Mouse (Mus musculus): ENCODE results near the gene Tpi1. TPM values are rescaled to one million over a fixed set of nuclear protein-coding genes. Genes with fewer than 3 reads are reported as not detected.

The Tpi1 gene
- total and polyA plus RNA-seq, 3 experiments = 788 to 884 (median 870) TPM

GRCm38 (mm10) chr6:124860511-124860910 is 46.4 kb upstream of the Tpi1 start:
- no peak for TF ChIP-seq EP300 (IDR thresholded peaks at IDR 0.05; ENCODE audit: insufficient read depth, low read depth, low read length)
- no peak for TF ChIP-seq CTCF (IDR thresholded peaks at IDR 0.05)
- TF ChIP-seq POLR2A (IDR thresholded peaks at IDR 0.05; ENCODE audit: insufficient read depth, low read depth, low read length) = no peak
- H3K79me2 ChIP-seq (replicated peaks; ENCODE audit: control insufficient read depth, insufficient read depth, low read length) = no peaks in the 10 kb centered on the region
- no peak overlapping the region for H3K9ac ChIP-seq (ENCODE audit: low read depth, low read length)
- intact Hi-C loops (cut with DNase I) = loop anchor here (5.0 kb wide), 1 partner anchor 222 kb away; no protein-coding TSS in a partner anchor
- no peaks in the 10 kb centered on the region for H3K27me3 ChIP-seq (ENCODE audit: control insufficient read depth, insufficient read depth, low read length)
- no peak overlapping the region for H3K4me3 ChIP-seq
- no peak for DNase-seq
- H3K27ac ChIP-seq = no peak overlapping the region
- H3K36me3 ChIP-seq (ENCODE audit: control insufficient read depth, insufficient read depth, low read length) = no peaks in the 10 kb centered on the region
- H3K4me1 ChIP-seq (ENCODE audit: control insufficient read depth, insufficient read depth, low read length) = peaks cover 3% of the 10 kb centered on the region
- 90% methylated on average over 9 of the region's 9 CpGs for WGBS

GRCm38 (mm10) chr6:124859725-124860124 is 45.6 kb upstream of the Tpi1 start:
- DNase-seq = peak; percentile 83 to 91
- Histone ChIP-seq H3K4me3 (no peak overlapping the region), H3K27ac (no peak overlapping the region), H3K79me2 (replicated peaks; ENCODE audit: control insufficient read depth, insufficient read depth, low read length) (no peaks in the 10 kb centered on the region), H3K27me3 (ENCODE audit: control insufficient read depth, insufficient read depth, low read length) (no peaks in the 10 kb centered on the region), H3K9ac (ENCODE audit: low read depth, low read length) (no peak overlapping the region), H3K36me3 (ENCODE audit: control insufficient read depth, insufficient read depth, low read length) (no peaks in the 10 kb centered on the region), H3K4me1 (ENCODE audit: control insufficient read depth, insufficient read depth, low read length) (peaks cover 3% of the 10 kb centered on the region)
- WGBS = 9% methylated on average over 12 of the region's 12 CpGs
- TF ChIP-seq CTCF (IDR thresholded peaks at IDR 0.05) (no peak; the same call in 1 of the 2 replicates), POLR2A (IDR thresholded peaks at IDR 0.05; ENCODE audit: insufficient read depth, low read depth, low read length) (no peak), EP300 (IDR thresholded peaks at IDR 0.05; ENCODE audit: insufficient read depth, low read depth, low read length) (no peak)
- intact Hi-C loops (cut with DNase I) = loop anchor here (1.0 to 5.0 kb wide), 3 partner anchors 71 to 223 kb away; no protein-coding TSS in a partner anchor

- Histone ChIP-seq H3K4me3 (no peak overlapping the region), H3K4me1 (ENCODE audit: control insufficient read depth, insufficient read depth, low read length) (peaks cover 3% of the 10 kb centered on the region), H3K27ac (no peak overlapping the region), H3K27me3 (ENCODE audit: control insufficient read depth, insufficient read depth, low read length) (no peaks in the 10 kb centered on the region), H3K36me3 (ENCODE audit: control insufficient read depth, insufficient read depth, low read length) (no peaks in the 10 kb centered on the region), H3K9ac (ENCODE audit: low read depth, low read length) (no peak overlapping the region), H3K79me2 (replicated peaks; ENCODE audit: control insufficient read depth, insufficient read depth, low read length) (no peaks in the 10 kb centered on the region)
- DNase-seq = no peak
- intact Hi-C loops (cut with DNase I) = loop anchor here (1.0 to 5.0 kb wide), 2 partner anchors 72 to 154 kb away; no protein-coding TSS in a partner anchor
- no peak for TF ChIP-seq EP300 (IDR thresholded peaks at IDR 0.05; ENCODE audit: insufficient read depth, low read depth, low read length)
- no peak for TF ChIP-seq CTCF (IDR thresholded peaks at IDR 0.05)
- TF ChIP-seq POLR2A (IDR thresholded peaks at IDR 0.05; ENCODE audit: insufficient read depth, low read depth, low read length) = no peak
- 60% methylated on average over 28 of the region's 28 CpGs for WGBS
Observed at GRCm38 (mm10) chr6:124858561-124859318, 44.6 kb upstream of the Tpi1 start.

- Histone ChIP-seq H3K27me3 (ENCODE audit: control insufficient read depth, insufficient read depth, low read length) (no peaks in the 10 kb centered on the region), H3K9ac (ENCODE audit: low read depth, low read length) (peak overlapping the region; percentile 54; the same call in 1 of the 2 replicates), H3K4me1 (ENCODE audit: control insufficient read depth, insufficient read depth, low read length) (peaks cover 3% of the 10 kb centered on the region), H3K36me3 (ENCODE audit: control insufficient read depth, insufficient read depth, low read length) (no peaks in the 10 kb centered on the region), H3K79me2 (replicated peaks; ENCODE audit: control insufficient read depth, insufficient read depth, low read length) (no peaks in the 10 kb centered on the region), H3K4me3 (peak overlapping the region; percentile 44), H3K27ac (peak overlapping the region; percentile 76)
- TF ChIP-seq EP300 (IDR thresholded peaks at IDR 0.05; ENCODE audit: insufficient read depth, low read depth, low read length) (no peak), CTCF (IDR thresholded peaks at IDR 0.05) (no peak), POLR2A (IDR thresholded peaks at IDR 0.05; ENCODE audit: insufficient read depth, low read depth, low read length) (no peak)
- WGBS = 28% methylated on average over 26 of the region's 26 CpGs
- DNase-seq = no peak
- intact Hi-C loops (cut with DNase I) = loop anchor here (5.0 kb wide), 1 partner anchor 154 kb away; no protein-coding TSS in a partner anchor
Observed at GRCm38 (mm10) chr6:124857840-124858530, 43.9 kb upstream of the Tpi1 start.

GRCm38 (mm10) chr6:124856916-124857839 is 43.1 kb upstream of the Tpi1 start, which contains the start of gene P3h3:
TSS of gene P3h3 (minus strand) at chr6:124857752.
- Histone ChIP-seq H3K27me3 (ENCODE audit: control insufficient read depth, insufficient read depth, low read length) (no peaks in the 10 kb centered on the region), H3K79me2 (replicated peaks; ENCODE audit: control insufficient read depth, insufficient read depth, low read length) (no peaks in the 10 kb centered on the region), H3K4me1 (ENCODE audit: control insufficient read depth, insufficient read depth, low read length) (peaks cover 3% of the 10 kb centered on the region), H3K4me3 (peak within 1 kb of the TSS; percentile 44), H3K36me3 (ENCODE audit: control insufficient read depth, insufficient read depth, low read length) (no peaks in the 10 kb centered on the region), H3K27ac (peak within 1 kb of the TSS; percentile 76), H3K9ac (ENCODE audit: low read depth, low read length) (peak within 1 kb of the TSS; percentile 54)
- TF ChIP-seq POLR2A (IDR thresholded peaks at IDR 0.05; ENCODE audit: insufficient read depth, low read depth, low read length) = peak; percentile 16; the same call in 1 of the 2 replicates
- TF ChIP-seq EP300 (IDR thresholded peaks at IDR 0.05; ENCODE audit: insufficient read depth, low read depth, low read length) = no peak
- peak; percentile 81 for TF ChIP-seq CTCF (IDR thresholded peaks at IDR 0.05)
- DNase-seq = peak; percentile 86 to 87
- intact Hi-C loops (cut with DNase I) = loop anchor here (5.0 kb wide), 1 partner anchor 155 kb away; no protein-coding TSS in a partner anchor
- WGBS = under 1% methylated on average over 86 of the region's 86 CpGs
